Mouse (Mus musculus) heart, embryonic 10.5 days (tissue): ENCODE results near the gene Atxn1. TPM values are rescaled to one million over a fixed set of nuclear protein-coding genes. Genes with fewer than 3 reads are reported as not detected.

Experiments used
- DNase-seq: peaks from one replicate; pipeline ENCODE4 v3.0.0-alpha.2; 2017; ENCODE audit warnings: low spot score
- H3K27ac ChIP-seq: fragments of 300-500 bp; sonication (generic); 2 replicates; pipeline ENCODE4 v1.5.1; 2016; ENCODE audit warnings: mild to moderate bottlenecking
- H3K27me3 ChIP-seq: fragments of 300-500 bp; sonication (generic); 2 replicates; pipeline ENCODE4 v1.6.1; 2016; ENCODE audit warnings: mild to moderate bottlenecking; ENCODE audit not compliant: poor library complexity, insufficient read depth, severe bottlenecking
- H3K36me3 ChIP-seq: fragments of 300-500 bp; sonication (generic); 2 replicates; pipeline ENCODE4 v1.6.1; 2016; ENCODE audit warnings: mild to moderate bottlenecking, moderate library complexity
- H3K4me1 ChIP-seq: fragments of 300-500 bp; sonication (generic); 2 replicates; pipeline ENCODE4 v1.6.1; 2016; ENCODE audit warnings: mild to moderate bottlenecking
- H3K4me3 ChIP-seq: fragments of 300-500 bp; sonication (generic); 2 replicates; pipeline ENCODE4 v1.5.1; 2016; ENCODE audit warnings: mild to moderate bottlenecking, moderate library complexity
- H3K9me3 ChIP-seq: fragments of 300-500 bp; sonication (generic); 2 replicates; pipeline ENCODE4 v1.6.1; 2016; ENCODE audit warnings: mild to moderate bottlenecking, moderate library complexity
- WGBS: fragments of 180-500 bp; shearing (Covaris S2); methylation state at CpG from one replicate; pipeline ENCODE4 v1.1.7; 2016; 5-methylcytosine and 5-hydroxymethylcytosine counted together
- polyA plus RNA-seq: library from polyadenylated mRNA; unstranded; fragments of >200 nt; fragmentation: Nextera tagmentation; extraction: Ambion mirVana; gene quantifications from 2 replicates; pipeline ENCODE4 v1.2.1, GENCODE M21; 2016

Gene Atxn1
- polyA plus RNA-seq, 1 experiment from 2014 or later = 3.9 TPM

DNA sequence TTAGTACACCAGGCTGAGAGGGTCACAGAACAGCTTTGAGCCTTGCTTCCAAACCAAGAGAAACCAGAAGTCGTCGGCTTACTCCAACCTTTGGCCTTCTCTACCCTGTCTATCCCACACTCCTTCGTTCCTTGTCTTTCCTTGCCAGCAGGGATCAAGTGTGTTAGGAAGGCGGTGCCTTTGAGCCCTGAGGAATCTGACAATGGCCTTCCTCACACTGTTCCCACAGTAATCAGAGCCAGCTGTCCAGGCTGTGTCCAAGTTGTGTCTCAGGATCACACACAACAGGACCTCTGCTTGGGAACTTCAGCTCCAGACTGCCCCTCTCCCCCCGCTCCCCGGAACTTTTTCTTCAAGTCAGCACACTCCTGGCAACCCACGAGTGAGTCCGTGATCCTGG, 215.6 kb downstream of the Atxn1 start:
- Histone ChIP-seq H3K4me1 (peaks cover 28% of the 10 kb centered on the region), H3K27ac (peak overlapping the region; percentile 76; the same call in 1 of the 2 replicates), H3K9me3 (no peaks in the 10 kb centered on the region), H3K36me3 (no peaks in the 10 kb centered on the region), H3K27me3 (no peaks in the 10 kb centered on the region), H3K4me3 (no peak overlapping the region)
- no peak for DNase-seq
- 75% methylated on average over 8 of the region's 8 CpGs for WGBS

DNA sequence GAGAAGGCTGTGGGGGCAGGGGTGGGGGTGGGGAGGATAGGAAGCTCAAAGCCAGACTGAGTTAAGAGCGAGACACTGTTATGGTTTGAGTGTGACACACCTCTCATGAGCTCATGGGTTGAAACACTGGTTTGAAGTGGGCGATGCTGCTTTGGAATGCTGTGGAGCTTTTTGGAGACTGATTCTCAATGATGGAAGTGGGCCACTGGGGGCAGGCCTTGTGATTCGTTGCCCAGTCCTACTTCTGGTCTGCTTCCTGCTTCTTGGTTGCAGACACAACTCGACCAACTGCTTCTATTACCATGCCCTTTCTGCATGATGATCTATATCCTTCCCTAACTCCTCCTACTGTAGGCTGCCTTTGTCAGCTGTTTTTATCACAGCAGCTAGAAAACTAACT, 216.1 kb downstream of the Atxn1 start:
- no peaks in the 10 kb centered on the region for H3K9me3 ChIP-seq
- no peak overlapping the region for H3K4me3 ChIP-seq
- peaks cover 32% of the 10 kb centered on the region for H3K4me1 ChIP-seq
- H3K27ac ChIP-seq = peak overlapping the region; percentile 76; the same call in 1 of the 2 replicates
- 52% methylated on average over 4 of the region's 4 CpGs for WGBS
- no peaks in the 10 kb centered on the region for H3K27me3 ChIP-seq
- no peak for DNase-seq
- H3K36me3 ChIP-seq = no peaks in the 10 kb centered on the region

DNA sequence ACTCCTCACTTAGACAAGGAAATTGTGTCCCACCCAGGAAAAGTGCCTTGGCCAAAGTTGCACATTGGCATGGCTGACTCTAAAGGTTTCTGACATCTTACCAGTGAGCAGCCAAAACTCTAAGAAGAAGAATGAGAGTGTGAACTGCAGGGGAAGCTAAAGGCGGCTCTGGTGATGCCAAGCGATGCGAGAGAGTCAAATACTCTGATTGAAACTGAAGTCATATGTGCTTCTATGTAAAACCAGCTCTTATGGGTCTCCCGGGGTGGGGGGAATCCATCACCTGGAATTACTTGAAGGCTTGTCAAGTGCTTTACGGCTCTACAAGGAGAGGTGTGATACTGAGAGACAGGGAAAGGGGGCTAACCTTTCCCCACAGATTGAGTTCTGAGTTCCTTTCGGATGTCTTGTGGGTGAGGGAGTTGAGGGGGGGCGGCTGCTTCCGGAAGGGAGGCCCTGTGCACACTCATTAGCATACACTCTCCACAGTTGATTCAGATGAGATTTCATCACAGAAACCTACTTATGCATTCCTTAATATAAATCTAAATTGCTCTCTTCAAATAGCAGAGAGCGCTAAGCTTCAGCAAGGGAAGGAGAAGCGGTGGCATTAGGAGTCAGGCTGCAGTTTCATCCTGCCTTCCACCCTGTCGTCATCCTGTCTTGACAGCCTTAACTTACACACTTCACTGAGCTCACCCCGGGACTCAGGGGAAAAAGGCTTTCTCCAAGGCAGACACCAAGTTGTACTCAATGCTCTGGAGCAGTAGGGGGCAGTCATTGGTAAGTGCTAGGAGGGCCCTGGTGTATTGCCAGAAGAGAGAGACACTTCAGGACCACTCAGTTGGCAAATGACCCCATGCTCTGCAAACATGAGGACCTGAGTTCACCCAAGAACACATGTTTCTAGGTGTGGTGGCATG, 218.7 kb downstream of the Atxn1 start:
- peaks cover 40% of the 10 kb centered on the region for H3K4me1 ChIP-seq
- 75% methylated on average over 12 of the region's 12 CpGs for WGBS
- H3K27ac ChIP-seq = no peak overlapping the region
- no peak for DNase-seq
- H3K9me3 ChIP-seq = no peaks in the 10 kb centered on the region
- no peak overlapping the region for H3K4me3 ChIP-seq
- H3K36me3 ChIP-seq = no peaks in the 10 kb centered on the region
- no peaks in the 10 kb centered on the region for H3K27me3 ChIP-seq

DNA sequence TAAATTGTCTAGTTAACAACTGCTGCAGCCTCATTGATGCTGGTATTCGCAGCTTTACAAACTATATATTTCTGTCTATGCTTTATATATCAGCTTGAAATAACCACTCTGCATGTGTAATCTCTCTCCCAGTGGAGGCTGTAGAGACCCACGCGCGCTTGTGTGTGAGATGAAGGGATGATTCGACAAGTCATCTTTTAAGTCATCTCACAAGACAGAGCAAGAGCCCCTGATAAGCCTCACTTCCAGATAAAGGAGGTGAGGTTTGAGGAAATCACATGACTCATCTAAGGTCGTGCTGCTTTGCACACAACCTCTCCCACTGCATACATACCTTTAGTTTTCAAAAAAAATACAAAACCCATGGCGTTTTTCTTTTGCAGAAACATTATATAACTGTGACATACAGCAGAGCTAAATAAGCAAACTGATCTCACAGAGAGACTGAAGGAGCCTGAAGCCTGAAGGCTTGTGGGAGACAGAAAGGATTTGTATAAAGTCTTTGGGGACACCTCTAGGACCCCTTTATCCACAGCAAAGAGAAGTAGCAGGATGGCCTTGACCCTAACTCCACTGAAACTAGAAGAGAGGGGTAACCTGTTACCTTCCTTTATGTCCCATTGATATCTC, 219.9 kb downstream of the Atxn1 start:
- H3K4me1 ChIP-seq = peaks cover 31% of the 10 kb centered on the region
- H3K27me3 ChIP-seq = no peaks in the 10 kb centered on the region
- H3K36me3 ChIP-seq = no peaks in the 10 kb centered on the region
- no peak for DNase-seq
- WGBS = 60% methylated on average over 7 of the region's 7 CpGs
- no peak overlapping the region for H3K27ac ChIP-seq
- H3K9me3 ChIP-seq = no peaks in the 10 kb centered on the region
- no peak overlapping the region for H3K4me3 ChIP-seq

DNA sequence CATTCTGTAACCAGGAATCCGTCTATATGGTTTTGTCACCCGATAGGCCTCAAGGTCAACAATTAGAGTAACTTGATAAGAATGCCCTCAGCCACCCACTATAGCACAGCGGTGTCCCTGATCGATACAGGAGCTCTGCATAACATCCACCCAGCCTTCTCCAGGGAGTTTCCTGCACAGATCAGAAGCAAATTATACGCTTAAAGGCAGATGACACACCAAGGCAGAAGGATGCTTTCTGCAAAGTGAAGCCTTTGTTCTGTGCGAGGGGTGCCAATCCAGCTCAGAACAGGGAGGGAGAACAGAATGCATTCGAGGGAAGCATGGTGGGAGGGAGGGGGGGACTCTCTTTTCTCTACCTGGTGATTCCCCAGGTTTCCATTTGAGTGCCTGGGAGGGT, 221.0 kb downstream of the Atxn1 start:
- no peaks in the 10 kb centered on the region for H3K9me3 ChIP-seq
- no peak for DNase-seq
- 50% methylated on average over 7 of the region's 7 CpGs for WGBS
- no peaks in the 10 kb centered on the region for H3K36me3 ChIP-seq
- no peak overlapping the region for H3K4me3 ChIP-seq
- H3K27ac ChIP-seq = no peak overlapping the region
- H3K27me3 ChIP-seq = no peaks in the 10 kb centered on the region
- peaks cover 20% of the 10 kb centered on the region for H3K4me1 ChIP-seq

DNA sequence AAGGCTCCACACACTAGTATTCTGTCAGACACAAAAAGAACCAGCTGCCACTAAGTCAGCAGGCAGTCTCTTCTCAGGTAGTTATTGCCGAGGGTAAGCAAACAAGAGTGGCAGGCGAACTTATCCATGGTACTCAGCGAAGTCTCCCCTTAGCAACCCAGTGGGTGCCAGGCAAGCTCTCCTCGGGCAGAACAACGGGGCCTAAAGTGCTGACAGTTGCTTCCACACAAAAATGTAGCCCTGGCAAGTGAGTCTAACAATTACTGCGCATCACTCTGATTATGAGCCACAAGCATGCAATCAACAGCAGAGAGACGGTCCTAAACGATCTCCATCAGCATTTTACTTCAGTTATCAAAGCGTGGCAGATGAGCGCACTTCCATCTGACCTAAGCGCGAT, 224.4 kb downstream of the Atxn1 start:
- H3K27ac ChIP-seq = no peak overlapping the region
- no peak overlapping the region for H3K4me3 ChIP-seq
- WGBS = 82% methylated on average over 12 of the region's 12 CpGs
- peaks cover 12% of the 10 kb centered on the region for H3K4me1 ChIP-seq
- H3K36me3 ChIP-seq = no peaks in the 10 kb centered on the region
- DNase-seq = no peak
- no peaks in the 10 kb centered on the region for H3K9me3 ChIP-seq
- H3K27me3 ChIP-seq = no peaks in the 10 kb centered on the region

DNA sequence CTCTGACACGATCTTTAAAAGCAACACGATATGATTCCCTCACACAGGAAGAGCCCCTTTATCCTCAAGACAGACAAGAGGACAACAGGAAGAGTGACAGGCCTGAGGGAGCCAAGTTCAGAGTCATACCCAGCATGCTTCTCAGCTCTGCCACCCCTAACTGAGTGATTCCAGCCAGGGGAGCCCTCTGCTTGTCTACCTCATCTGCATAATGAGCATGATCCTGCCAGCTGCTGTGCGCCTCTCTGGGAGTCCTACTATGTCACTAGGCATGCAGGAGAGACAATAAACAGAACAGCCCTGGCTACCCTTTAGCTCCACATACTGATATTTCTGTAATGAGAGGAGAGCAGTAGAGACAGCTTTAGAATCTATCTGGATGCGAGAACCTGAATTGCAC, 228.6 kb downstream of the Atxn1 start:
- H3K36me3 ChIP-seq = no peaks in the 10 kb centered on the region
- peaks cover 8% of the 10 kb centered on the region; the same call in 1 of the 2 replicates for H3K4me1 ChIP-seq
- no peaks in the 10 kb centered on the region for H3K9me3 ChIP-seq
- WGBS = 76% methylated on average over 4 of the region's 4 CpGs
- no peak for DNase-seq
- no peak overlapping the region for H3K27ac ChIP-seq
- H3K27me3 ChIP-seq = no peaks in the 10 kb centered on the region
- no peak overlapping the region for H3K4me3 ChIP-seq

DNA sequence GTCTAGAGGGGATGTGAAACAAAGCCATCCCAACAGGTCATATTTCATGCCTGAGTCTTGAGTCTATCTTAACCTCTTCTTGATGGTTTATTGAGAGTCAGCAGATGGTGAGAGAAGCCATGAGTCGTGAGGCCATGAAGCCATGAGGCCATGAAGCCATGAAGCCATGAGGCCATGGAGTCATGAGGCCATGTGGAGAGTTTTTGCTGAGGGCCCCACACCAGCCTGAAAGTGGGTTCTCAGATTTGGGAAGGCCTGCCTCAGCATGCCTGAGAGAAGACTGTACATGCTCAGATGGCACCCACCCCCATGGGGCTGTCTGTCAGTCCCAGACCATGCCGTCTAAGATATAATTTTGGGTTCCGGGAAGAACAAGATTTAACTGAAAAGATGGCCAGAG, 229.0 kb downstream of the Atxn1 start:
- no peak overlapping the region for H3K27ac ChIP-seq
- 92% methylated on average over 3 of the region's 3 CpGs for WGBS
- no peak overlapping the region for H3K4me3 ChIP-seq
- DNase-seq = no peak
- H3K36me3 ChIP-seq = no peaks in the 10 kb centered on the region
- peaks cover 8% of the 10 kb centered on the region; the same call in 1 of the 2 replicates for H3K4me1 ChIP-seq
- no peaks in the 10 kb centered on the region for H3K9me3 ChIP-seq
- H3K27me3 ChIP-seq = no peaks in the 10 kb centered on the region

DNA sequence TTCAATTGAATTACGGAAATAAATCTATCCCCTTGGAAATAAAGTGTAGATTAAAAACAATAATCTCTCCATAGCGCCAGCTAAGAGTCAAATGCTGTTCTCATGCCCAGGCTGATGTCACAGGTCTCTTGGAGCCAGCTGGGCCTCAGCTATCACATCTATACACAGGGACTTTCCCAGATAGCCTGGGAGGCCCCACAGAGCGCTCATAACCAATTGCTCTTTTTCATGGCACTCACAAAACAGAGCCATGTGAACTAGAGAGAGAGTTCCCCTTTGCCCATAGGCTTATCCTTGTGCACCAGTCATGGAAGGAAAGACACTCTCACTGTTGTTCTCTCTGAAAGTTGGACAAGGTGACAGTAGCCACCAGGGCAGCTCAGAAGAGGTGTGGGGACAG, 230.3 kb downstream of the Atxn1 start:
- Histone ChIP-seq H3K9me3 (no peaks in the 10 kb centered on the region), H3K27me3 (no peaks in the 10 kb centered on the region), H3K36me3 (no peaks in the 10 kb centered on the region), H3K4me3 (no peak overlapping the region), H3K4me1 (peaks cover 13% of the 10 kb centered on the region; the same call in 1 of the 2 replicates), H3K27ac (no peak overlapping the region)
- no peak for DNase-seq
- 83% methylated on average over 3 of the region's 3 CpGs for WGBS

DNA sequence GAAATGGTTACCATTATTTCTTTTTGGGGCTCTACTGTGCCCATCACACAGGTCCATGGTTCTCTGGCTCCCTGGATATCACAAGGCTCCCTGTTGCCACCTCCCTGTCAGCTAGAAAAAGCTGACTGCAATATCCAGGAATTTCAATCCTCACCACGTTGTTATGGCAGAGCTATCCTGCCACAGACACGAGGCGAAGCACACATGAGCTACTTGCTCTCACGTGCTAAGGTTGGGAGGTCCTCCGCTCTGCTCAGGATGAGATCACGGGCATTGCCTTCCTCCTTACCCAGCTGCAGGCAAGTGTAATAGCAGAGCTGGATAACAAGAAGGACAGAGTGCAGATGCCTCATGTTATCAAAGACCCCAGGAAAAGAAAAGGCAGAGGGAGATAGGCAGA, 232.2 kb downstream of the Atxn1 start:
- H3K4me3 ChIP-seq = no peak overlapping the region
- H3K36me3 ChIP-seq = no peaks in the 10 kb centered on the region
- H3K9me3 ChIP-seq = no peaks in the 10 kb centered on the region
- WGBS = 47% methylated on average over 6 of the region's 6 CpGs
- no peaks in the 10 kb centered on the region for H3K27me3 ChIP-seq
- peaks cover 13% of the 10 kb centered on the region; the same call in 1 of the 2 replicates for H3K4me1 ChIP-seq
- H3K27ac ChIP-seq = peak overlapping the region; percentile 17; the same call in 1 of the 2 replicates
- no peak for DNase-seq

DNA sequence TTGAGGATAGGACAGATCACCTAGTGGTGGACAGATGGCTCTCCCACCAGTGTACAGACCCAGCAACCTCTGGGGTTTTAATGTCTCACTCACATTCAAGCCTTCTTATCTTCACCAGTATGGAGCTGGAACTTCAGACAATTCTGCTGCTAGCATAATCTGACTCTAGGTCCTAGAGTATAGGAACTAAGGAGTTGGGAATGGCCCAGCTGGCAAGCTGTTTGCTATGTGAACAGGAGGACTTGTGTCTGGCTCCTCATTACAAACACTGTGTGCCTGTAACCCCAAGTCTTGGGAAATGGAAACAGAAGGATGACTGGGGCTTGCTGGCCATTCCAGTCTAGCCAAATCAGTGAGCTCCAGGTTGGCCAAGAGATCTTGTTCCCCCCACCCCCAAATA, 237.9 kb downstream of the Atxn1 start:
- Histone ChIP-seq H3K9me3 (no peaks in the 10 kb centered on the region), H3K4me3 (no peak overlapping the region), H3K27ac (no peak overlapping the region), H3K4me1 (0 out of 2 replicates have a peak, but pooled peaks cover 5% of the 10 kb centered on the region), H3K27me3 (no peaks in the 10 kb centered on the region), H3K36me3 (no peaks in the 10 kb centered on the region)
- no peak for DNase-seq

DNA sequence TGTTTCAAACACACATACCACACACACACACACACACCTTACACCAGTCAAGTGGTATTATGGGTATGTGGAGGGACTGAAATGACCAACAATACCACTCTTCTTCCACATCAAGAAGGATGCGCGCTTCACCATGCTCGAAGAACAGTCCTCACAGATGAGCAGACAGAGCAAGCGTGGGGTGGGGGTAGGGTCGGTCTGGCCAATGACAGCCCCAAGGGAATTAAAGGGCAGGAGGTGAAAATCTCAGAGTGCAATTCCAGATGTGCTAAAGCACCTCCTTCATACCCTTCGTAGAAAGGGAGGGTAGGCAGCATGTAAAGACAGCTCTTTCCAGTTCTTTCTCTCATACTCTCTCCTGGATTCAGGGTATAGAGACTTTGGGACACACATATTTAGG, 238.6 kb downstream of the Atxn1 start:
- H3K27ac ChIP-seq = no peak overlapping the region
- no peak overlapping the region for H3K4me3 ChIP-seq
- DNase-seq = no peak
- 82% methylated on average over 6 of the region's 6 CpGs for WGBS
- H3K36me3 ChIP-seq = no peaks in the 10 kb centered on the region
- peaks cover 11% of the 10 kb centered on the region for H3K4me1 ChIP-seq
- H3K9me3 ChIP-seq = no peaks in the 10 kb centered on the region
- H3K27me3 ChIP-seq = no peaks in the 10 kb centered on the region

DNA sequence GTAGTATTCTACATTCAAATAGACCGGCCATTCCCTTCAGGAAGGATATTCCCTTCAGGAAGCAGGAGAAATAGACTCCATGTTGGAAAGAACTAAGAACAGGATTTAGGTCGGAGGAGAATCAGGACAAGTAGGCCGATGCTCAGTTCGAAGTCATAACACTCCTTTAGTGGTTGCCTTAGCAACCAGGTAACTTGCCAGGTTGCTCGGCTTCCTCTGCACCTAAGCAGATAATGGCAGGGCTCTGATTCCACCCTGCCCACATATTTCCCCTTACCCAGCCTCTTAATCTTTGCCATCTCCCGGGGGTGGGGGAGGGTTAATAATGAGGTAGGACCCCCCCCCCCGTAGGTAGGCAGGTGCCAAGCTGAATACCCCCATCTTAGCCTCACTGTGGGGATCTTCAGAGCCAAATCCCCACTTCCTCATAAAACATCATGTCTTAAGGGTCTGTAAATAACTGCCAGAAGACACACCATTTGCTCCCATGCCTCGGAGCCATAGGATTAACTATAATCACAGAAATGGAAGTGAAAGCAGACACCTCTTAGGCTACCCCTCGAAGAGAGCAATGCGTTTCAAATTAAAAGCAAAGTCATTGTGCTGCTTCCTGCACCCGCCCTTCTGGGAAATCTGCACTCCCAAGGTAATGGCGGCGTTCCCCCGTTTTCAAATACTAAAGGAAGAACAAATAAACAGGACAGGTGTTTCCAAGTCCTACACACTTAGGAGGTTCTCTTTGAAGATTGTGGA, 240.1 kb downstream of the Atxn1 start:
- Histone ChIP-seq H3K27me3 (no peaks in the 10 kb centered on the region), H3K4me3 (no peak overlapping the region), H3K4me1 (peaks cover 6% of the 10 kb centered on the region), H3K36me3 (no peaks in the 10 kb centered on the region), H3K27ac (no peak overlapping the region), H3K9me3 (no peaks in the 10 kb centered on the region)
- 79% methylated on average over 14 of the region's 14 CpGs for WGBS
- DNase-seq = no peak
